Mouse (Mus musculus) brown adipose tissue, adult 24 weeks (tissue): ENCODE results near the gene Cpe. TPM values are rescaled to one million over a fixed set of nuclear protein-coding genes. Genes with fewer than 3 reads are reported as not detected.

Source experiments
- H3K27ac ChIP-seq: fragments of 200-500 bp; replicated peaks from 2 replicates; pipeline ENCODE4 v1.5.1; 2012; ENCODE audit warnings: low read depth, mild to moderate bottlenecking, low read length
- H3K4me1 ChIP-seq: fragments of 200-500 bp; 2 replicates; pipeline ENCODE4 v1.6.1; 2012; ENCODE audit warnings: low read length, mixed read lengths; ENCODE audit not compliant: control insufficient read depth, insufficient read depth, insufficient read length
- H3K4me3 ChIP-seq: fragments of 200-500 bp; 2 replicates; pipeline ENCODE4 v1.5.1; 2012; ENCODE audit warnings: low read depth, mild to moderate bottlenecking, low read length, moderate library complexity; ENCODE audit not compliant: insufficient read depth
- polyA plus RNA-seq: library from polyadenylated mRNA; stranded (reverse); fragments of >200 nt; gene quantifications from 2 replicates; pipeline ENCODE4 v1.2.4, GENCODE M21; 2012; ENCODE audit not compliant: missing spikeins, insufficient read depth, insufficient read length

Cpe gene
- polyA plus RNA-seq, 1 experiment, result 16.1 TPM

- no peak overlapping the region for H3K4me3 ChIP-seq
- H3K4me1 ChIP-seq, result no peaks in the 10 kb centered on the region
- H3K27ac ChIP-seq, result no peak overlapping the region
Observed at GRCm38 (mm10) chr8:64597042-64597970, 95.5 kb downstream of the Cpe start.

GRCm38 (mm10) chr8:64596396-64596795, 96.5 kb downstream of the Cpe start:
- H3K27ac ChIP-seq, result no peak overlapping the region
- H3K4me1 ChIP-seq, result no peaks in the 10 kb centered on the region
- no peak overlapping the region for H3K4me3 ChIP-seq

GRCm38 (mm10) chr8:64590456-64590855, 102.4 kb downstream of the Cpe start:
- Histone ChIP-seq H3K27ac (no peak overlapping the region), H3K4me3 (no peak overlapping the region), H3K4me1 (no peaks in the 10 kb centered on the region)

- H3K27ac ChIP-seq, result no peak overlapping the region
- H3K4me1 ChIP-seq, result no peaks in the 10 kb centered on the region
- no peak overlapping the region for H3K4me3 ChIP-seq
Observed at GRCm38 (mm10) chr8:64582887-64583286, 110.0 kb downstream of the Cpe start.

- no peaks in the 10 kb centered on the region for H3K4me1 ChIP-seq
- H3K27ac ChIP-seq, result no peak overlapping the region
- H3K4me3 ChIP-seq, result no peak overlapping the region
Observed at GRCm38 (mm10) chr8:64578221-64578620, 114.6 kb downstream of the Cpe start.

- no peak overlapping the region for H3K27ac ChIP-seq
- H3K4me1 ChIP-seq, result no peaks in the 10 kb centered on the region
- H3K4me3 ChIP-seq, result no peak overlapping the region
Observed at GRCm38 (mm10) chr8:64575001-64575400, 117.9 kb downstream of the Cpe start.

GRCm38 (mm10) chr8:64548054-64548850, 144.6 kb downstream of the Cpe start:
- no peak overlapping the region for H3K27ac ChIP-seq
- H3K4me1 ChIP-seq, result no peaks in the 10 kb centered on the region
- no peak overlapping the region for H3K4me3 ChIP-seq

- no peaks in the 10 kb centered on the region for H3K4me1 ChIP-seq
- H3K4me3 ChIP-seq, result no peak overlapping the region
- H3K27ac ChIP-seq, result no peak overlapping the region
Observed at GRCm38 (mm10) chr8:64543441-64543840, 149.4 kb downstream of the Cpe start.

Other genes with a start within 250 kb of the Cpe start
- gene Msmo1, start 40.7 kb upstream of the Cpe start, polyA plus RNA-seq, result 26.9 and 48.0 TPM in 2 replicates
- 21.9 and 30.3 TPM in 2 replicates for gene Klhl2, start 157.0 kb upstream of the Cpe start, polyA plus RNA-seq